Mouse (Mus musculus) cerebellum, adult (tissue): Measurements from ENCODE around the gene Cradd.

Experiments used
- ATAC-seq: cut with Nextera tagmentation; 2 replicates; pipeline ENCODE4 v1.9.2; 2017; ENCODE audit warnings: mild to moderate bottlenecking, moderate library complexity, mixed read lengths; ENCODE audit not compliant: insufficient number of reproducible peaks, low FRiP score, low TSS enrichment

The Cradd gene

GRCm38 (mm10) chr10:95281996-95282395 lies 41.9 kb downstream of the Cradd start:
- no peak for ATAC-seq

- no peak for ATAC-seq
Observed at GRCm38 (mm10) chr10:95281466-95281990, 42.4 kb downstream of the Cradd start.

DNA sequence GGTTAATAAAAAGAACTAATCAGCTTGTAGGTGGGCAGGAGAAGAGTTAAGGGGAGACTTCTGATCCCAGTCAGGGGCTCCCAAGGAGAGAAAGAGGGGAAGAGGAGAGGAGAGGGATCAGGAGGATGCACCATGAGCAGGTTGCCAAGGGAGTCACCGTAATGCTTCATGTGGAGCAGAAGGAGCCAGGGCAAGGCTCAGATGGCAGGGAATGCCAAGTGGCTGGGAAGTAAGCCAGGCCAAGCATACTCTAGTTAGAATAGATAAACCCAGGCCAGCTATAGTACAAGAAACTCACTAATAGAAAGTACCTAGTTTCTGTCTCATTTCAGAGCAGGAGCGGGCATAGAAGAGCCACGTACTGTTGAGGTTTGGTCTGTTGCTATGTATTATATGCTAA lies 43.6 kb downstream of the Cradd start:
- peak; percentile 87 for ATAC-seq

- no peak for ATAC-seq
Observed at GRCm38 (mm10) chr10:95279459-95279858, 44.5 kb downstream of the Cradd start.

DNA sequence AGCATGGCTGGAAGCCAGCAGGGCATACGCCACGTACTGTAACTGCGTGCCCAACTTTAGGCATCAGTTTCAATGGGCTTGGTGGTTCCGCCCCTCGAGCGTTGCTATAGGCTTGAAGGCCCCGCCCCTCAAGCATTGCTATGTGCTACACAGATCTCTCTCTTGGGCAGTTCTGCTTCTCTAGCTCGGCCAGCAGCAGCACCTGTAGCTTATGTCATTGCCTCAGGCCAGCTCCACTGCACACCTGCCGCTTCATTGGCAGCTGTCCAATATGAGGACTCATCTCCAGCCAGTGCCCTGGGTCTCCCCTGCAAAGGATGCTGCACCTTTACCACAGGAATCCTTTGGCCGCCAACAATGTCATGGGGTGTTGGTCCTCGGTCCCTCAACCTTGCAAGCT lies 45.8 kb downstream of the Cradd start:
- ATAC-seq: 0 out of 2 replicates have a peak, but pooled peaks have one; percentile 11

DNA sequence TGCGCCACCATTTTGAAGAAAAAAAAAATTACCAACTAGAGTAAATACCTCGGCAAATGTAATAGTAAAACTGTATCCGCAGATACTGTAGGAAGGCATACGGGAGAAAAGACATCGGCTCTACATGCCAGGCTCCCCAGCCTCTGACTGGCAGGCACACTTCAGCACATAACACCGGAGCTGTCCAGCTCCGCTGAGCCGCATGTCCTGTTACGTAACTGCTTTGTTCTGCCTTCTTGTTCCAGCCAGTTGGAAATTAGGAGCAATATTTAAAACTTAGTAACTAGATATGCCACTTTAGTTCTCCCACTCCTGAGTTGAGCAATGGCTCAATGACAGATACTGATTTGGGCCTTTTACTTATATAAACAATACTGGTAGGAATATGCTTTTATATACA lies 48.4 kb downstream of the Cradd start:
- ATAC-seq: no peak

- ATAC-seq: no peak
Observed at GRCm38 (mm10) chr10:95273226-95273625, 50.7 kb downstream of the Cradd start.

DNA sequence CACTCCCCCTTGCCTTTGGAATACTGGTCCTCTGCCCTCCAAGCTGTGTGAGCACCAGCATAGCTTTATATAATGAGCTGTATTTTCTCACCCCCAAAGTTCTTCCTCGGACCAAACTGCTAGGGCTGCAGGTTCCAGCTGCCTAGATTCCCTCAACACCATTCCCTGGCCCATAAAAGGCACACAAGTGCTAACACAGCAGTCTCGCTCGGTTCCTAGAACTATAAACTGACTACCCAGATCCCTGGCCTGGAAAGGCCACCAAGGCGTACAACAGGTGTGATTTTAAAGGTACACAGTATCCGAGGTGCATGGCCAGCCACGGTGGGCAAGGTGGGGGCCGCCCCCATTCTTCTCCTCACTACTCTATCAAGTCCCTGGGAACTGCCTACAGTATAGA lies 54.8 kb downstream of the Cradd start:
- ATAC-seq: no peak

DNA sequence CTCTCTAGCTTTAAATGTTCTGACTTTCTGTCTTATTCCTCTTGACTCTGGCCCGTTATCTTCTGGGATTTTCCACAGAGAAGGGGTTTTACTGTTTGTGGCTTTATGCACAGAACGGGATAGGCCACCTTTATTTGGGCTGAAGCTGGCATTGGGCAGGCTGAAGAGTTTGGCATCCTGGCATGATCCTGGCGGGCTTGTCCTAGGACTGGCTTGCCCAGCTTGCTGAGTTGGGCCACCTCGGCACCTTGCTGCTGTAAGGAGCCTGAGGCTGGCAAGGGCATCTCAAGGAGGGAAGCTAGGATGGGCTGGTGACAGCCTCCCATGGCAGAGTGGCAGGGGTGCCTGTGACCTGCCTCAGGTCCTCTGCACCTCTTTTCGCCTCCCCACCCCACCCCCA lies 55.6 kb downstream of the Cradd start:
- ATAC-seq: no peak

- ATAC-seq: no peak
Observed at GRCm38 (mm10) chr10:95266983-95267382, 57.0 kb downstream of the Cradd start.

GRCm38 (mm10) chr10:95266041-95266762 lies 57.7 kb downstream of the Cradd start:
- ATAC-seq: no peak

GRCm38 (mm10) chr10:95265576-95265975 lies 58.4 kb downstream of the Cradd start:
- ATAC-seq: no peak

GRCm38 (mm10) chr10:95264485-95265321 lies 59.2 kb downstream of the Cradd start:
- ATAC-seq: 0 out of 2 replicates have a peak, but pooled peaks have one; percentile 15

GRCm38 (mm10) chr10:95262388-95262787 lies 61.5 kb downstream of the Cradd start:
- ATAC-seq: no peak

- ATAC-seq: no peak
Observed at GRCm38 (mm10) chr10:95261279-95261678, 62.7 kb downstream of the Cradd start.

- ATAC-seq: no peak
Observed at GRCm38 (mm10) chr10:95260420-95260819, 63.5 kb downstream of the Cradd start.

GRCm38 (mm10) chr10:95258471-95259155 lies 65.3 kb downstream of the Cradd start:
- ATAC-seq: no peak

DNA sequence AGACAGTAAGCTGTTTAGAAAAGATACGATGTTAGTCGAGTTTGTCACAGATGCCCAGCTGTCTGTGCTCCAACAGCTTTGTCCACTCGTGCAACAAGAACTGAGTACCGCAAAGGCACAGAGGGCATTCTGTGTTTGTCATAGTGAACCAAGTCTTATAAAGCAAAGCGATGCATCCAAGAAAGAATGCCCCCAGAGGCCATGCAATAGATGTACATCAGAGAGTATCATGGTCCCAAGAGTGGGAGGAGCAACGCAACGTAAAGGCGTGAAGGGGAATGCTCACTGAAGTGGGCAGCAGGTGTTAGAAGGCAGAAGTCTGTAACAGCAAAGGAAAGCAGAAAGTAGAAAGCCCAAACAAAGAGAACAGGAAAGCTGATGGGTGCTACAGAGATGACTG lies 66.0 kb downstream of the Cradd start:
- ATAC-seq: no peak

GRCm38 (mm10) chr10:95256095-95256494 lies 67.8 kb downstream of the Cradd start:
- ATAC-seq: no peak

GRCm38 (mm10) chr10:95255018-95255680 lies 68.8 kb downstream of the Cradd start:
- ATAC-seq: no peak
